Mouse (Mus musculus): ENCODE results near the gene Nhej1. TPM values are rescaled to one million over a fixed set of nuclear protein-coding genes. Genes with fewer than 3 reads are reported as not detected.

Nhej1 gene
- total and polyA plus RNA-seq, 3 experiments = 1.7 to 5.2 TPM; not detected in 1

- no peak overlapping the region for H3K9ac ChIP-seq (ENCODE audit: control insufficient read depth, low read depth, low read length, poor library complexity, severe bottlenecking)
- no peaks in the 10 kb centered on the region; a peak in 1 of 4 replicates for H3K36me3 ChIP-seq (ENCODE audit: control insufficient read depth in 1 of 2, insufficient read depth in 2 of 2, low read length in 2 of 2)
- no peak overlapping the region for H3K27ac ChIP-seq (ENCODE audit: control insufficient read depth, low read depth, low read length)
- H3K4me1 ChIP-seq (ENCODE audit: control insufficient read depth in 1 of 2, insufficient read depth in 2 of 2, low read length in 2 of 2) = no peaks in the 10 kb centered on the region; a peak in 2 of 4 replicates
- H3K9me3 ChIP-seq (replicated peaks; ENCODE audit: insufficient read depth, low read length) = no peaks in the 10 kb centered on the region
- no peak overlapping the region for H3K4me3 ChIP-seq (ENCODE audit: control insufficient read depth in 1 of 2, insufficient read depth in 1 of 2, low read depth in 2 of 2, low read length in 2 of 2)
- H3K79me2 ChIP-seq (ENCODE audit: control insufficient read depth, insufficient read depth, low read length, poor library complexity) = no peaks in the 10 kb centered on the region
- no peaks in the 10 kb centered on the region for H3K27me3 ChIP-seq (ENCODE audit: control insufficient read depth in 1 of 2, insufficient read depth in 2 of 2, low read length in 2 of 2)
- peak; percentile 59 for TF ChIP-seq SMC3 (IDR thresholded peaks at IDR 0.05; ENCODE audit: low read depth, low read length)
- TF ChIP-seq UBTF (IDR thresholded peaks at IDR 0.05; ENCODE audit: borderline replicate concordance, insufficient read depth, low read depth, low read length) = no peak
- TF ChIP-seq CTCF (IDR thresholded peaks at IDR 0.05 in 2 of 3, conservative IDR thresholded peaks at IDR 0.05 in 1 of 3; ENCODE audit: control insufficient read depth in 1 of 3, insufficient read depth in 1 of 3, low read depth in 2 of 3, low read length in 3 of 3, poor library complexity in 1 of 3, severe bottlenecking in 1 of 3) = peak; percentile 28 to 74 (median 39)
- peak; percentile 74 for TF ChIP-seq RAD21 (IDR thresholded peaks at IDR 0.05; ENCODE audit: low read depth, low read length)
- TF ChIP-seq GABPA (IDR thresholded peaks at IDR 0.05; ENCODE audit: low read depth, low read length) = no peak
- no peak for TF ChIP-seq MAZ (IDR thresholded peaks at IDR 0.05; ENCODE audit: low read depth, low read length)
- peak; percentile 39 for DNase-seq (ENCODE audit: low read depth, low spot score)
Measured at GRCm38 (mm10) chr1:75052091-75052490, 72.9 kb downstream of the Nhej1 start.

- DNase-seq (ENCODE audit: low read depth, low spot score) = peak; percentile 17
- TF ChIP-seq RAD21 (IDR thresholded peaks at IDR 0.05; ENCODE audit: low read depth, low read length) = no peak
- TF ChIP-seq MAZ (IDR thresholded peaks at IDR 0.05; ENCODE audit: low read depth, low read length) = no peak
- TF ChIP-seq MYB (IDR thresholded peaks at IDR 0.05; ENCODE audit: low read depth, low read length) = no peak
- no peak for TF ChIP-seq GATA1 (IDR thresholded peaks at IDR 0.05; ENCODE audit: low read depth, low read length)
- TF ChIP-seq MXI1 (IDR thresholded peaks at IDR 0.05; ENCODE audit: low read depth, low read length) = no peak
- no peak for TF ChIP-seq ETS1 (IDR thresholded peaks at IDR 0.05; ENCODE audit: low read depth, low read length)
- TF ChIP-seq ZC3H11A (IDR thresholded peaks at IDR 0.05; ENCODE audit: low read depth, low read length) = no peak
- no peak for TF ChIP-seq MAFK (IDR thresholded peaks at IDR 0.05; ENCODE audit: borderline replicate concordance, low read depth, low read length)
- no peak for TF ChIP-seq BHLHE40 (IDR thresholded peaks at IDR 0.05; ENCODE audit: borderline replicate concordance, low read depth, low read length)
- no peak for TF ChIP-seq SMC3 (IDR thresholded peaks at IDR 0.05; ENCODE audit: low read depth, low read length)
- TF ChIP-seq POLR2A (IDR thresholded peaks at IDR 0.05; ENCODE audit: control insufficient read depth in 1 of 2, insufficient read depth in 1 of 2, low read depth in 1 of 2, low read length in 2 of 2, poor library complexity in 1 of 2) = no peak
- TF ChIP-seq ZMIZ1 (IDR thresholded peaks at IDR 0.05; ENCODE audit: low read depth, low read length) = no peak
- no peak overlapping the region for H3K9ac ChIP-seq (ENCODE audit: control insufficient read depth, low read depth, low read length, poor library complexity, severe bottlenecking)
- no peaks in the 10 kb centered on the region for H3K79me2 ChIP-seq (ENCODE audit: control insufficient read depth, insufficient read depth, low read length, poor library complexity)
- H3K36me3 ChIP-seq (ENCODE audit: control insufficient read depth in 1 of 2, insufficient read depth in 2 of 2, low read length in 2 of 2) = no peaks in the 10 kb centered on the region; a peak in 1 of 4 replicates
- no peak overlapping the region for H3K4me3 ChIP-seq (ENCODE audit: control insufficient read depth in 1 of 2, insufficient read depth in 1 of 2, low read depth in 2 of 2, low read length in 2 of 2)
- no peaks in the 10 kb centered on the region for H3K27me3 ChIP-seq (ENCODE audit: control insufficient read depth in 1 of 2, insufficient read depth in 2 of 2, low read length in 2 of 2)
- H3K27ac ChIP-seq (ENCODE audit: control insufficient read depth, low read depth, low read length) = no peak overlapping the region
- no peaks in the 10 kb centered on the region; a peak in 2 of 4 replicates for H3K4me1 ChIP-seq (ENCODE audit: control insufficient read depth in 1 of 2, insufficient read depth in 2 of 2, low read length in 2 of 2)
- H3K9me3 ChIP-seq (replicated peaks; ENCODE audit: insufficient read depth, low read length) = no peaks in the 10 kb centered on the region
Measured at GRCm38 (mm10) chr1:75051428-75051827, 73.6 kb downstream of the Nhej1 start.
